Mouse (Mus musculus) spleen, adult 12 weeks (tissue): Measurements from ENCODE around the gene Fam229b.

Experiments used
- DNase-seq: peaks from one replicate; pipeline ENCODE4 v3.0.0; 2022; ENCODE audit warnings: low spot score

Fam229b gene

GRCm38 (mm10) chr10:39121412-39121811, 12.3 kb downstream of the Fam229b start:
- no peak for DNase-seq

GRCm38 (mm10) chr10:39109489-39109874, 24.2 kb downstream of the Fam229b start:
- DNase-seq = no peak

- DNase-seq = no peak
Observed at GRCm38 (mm10) chr10:39108837-39109488, 24.8 kb downstream of the Fam229b start.

GRCm38 (mm10) chr10:39106935-39107334, 26.8 kb downstream of the Fam229b start:
- no peak for DNase-seq

GRCm38 (mm10) chr10:39106413-39106812, 27.3 kb downstream of the Fam229b start:
- DNase-seq = no peak

- no peak for DNase-seq
Observed at GRCm38 (mm10) chr10:39104803-39105449, 28.8 kb downstream of the Fam229b start.

GRCm38 (mm10) chr10:39098746-39099145, 35.0 kb downstream of the Fam229b start:
- no peak for DNase-seq

- no peak for DNase-seq
Observed at GRCm38 (mm10) chr10:39096981-39097380, 36.7 kb downstream of the Fam229b start.

- no peak for DNase-seq
Observed at GRCm38 (mm10) chr10:39072048-39072447, 61.7 kb downstream of the Fam229b start.
